Mouse (Mus musculus) spleen, adult 2 months (tissue): ENCODE results near the gene Echdc2. TPM values are rescaled to one million over a fixed set of nuclear protein-coding genes. Genes with fewer than 3 reads are reported as not detected.

Experiments used
- DNase-seq, 2 experiments: peaks; one replicate each; pipeline versions ENCODE4 v3.0.0 to v3.0.0-alpha.2; 2012 to 2021; ENCODE audit warnings: low spot score in 2 of 2, low read depth in 1 of 2
- H3K27ac ChIP-seq: fragments of 200-500 bp; 2 replicates; pipeline ENCODE4 v1.5.1; 2012; ENCODE audit warnings: low read length, inconsistent platforms; ENCODE audit not compliant: insufficient read depth
- H3K27me3 ChIP-seq: fragments of 200-500 bp; 2 replicates; pipeline ENCODE4 v1.6.1; 2012; ENCODE audit warnings: mild to moderate bottlenecking, moderate library complexity, low read length, inconsistent platforms; ENCODE audit not compliant: control insufficient read depth, insufficient read depth
- H3K36me3 ChIP-seq: fragments of 200-500 bp; 2 replicates; pipeline ENCODE4 v1.6.1; 2012; ENCODE audit warnings: mild to moderate bottlenecking, low read length, inconsistent platforms; ENCODE audit not compliant: control insufficient read depth, insufficient read depth
- H3K4me1 ChIP-seq: fragments of 200-500 bp; 2 replicates; pipeline ENCODE4 v1.6.1; 2011; ENCODE audit warnings: inconsistent platforms; ENCODE audit not compliant: control insufficient read depth, insufficient read depth, insufficient read length
- H3K4me3 ChIP-seq: fragments of 200-500 bp; 2 replicates; pipeline ENCODE4 v1.5.1; 2011; ENCODE audit warnings: mild to moderate bottlenecking, inconsistent platforms; ENCODE audit not compliant: insufficient read depth, insufficient read length; ENCODE audit errors: extremely low read depth
- CTCF ChIP-seq: fragments of 200-500 bp; IDR thresholded peaks from 2 replicates; pipeline ENCODE4 v1.5.1; 2011; ENCODE audit warnings: mild to moderate bottlenecking, inconsistent platforms; ENCODE audit not compliant: insufficient read depth, insufficient read length, insufficient replicate concordance; ENCODE audit errors: extremely low read depth
- POLR2A ChIP-seq: fragments of 200-500 bp; IDR thresholded peaks from 2 replicates; pipeline ENCODE4 v1.6.1; 2011; ENCODE audit warnings: low read depth, low read length, inconsistent platforms
- WGBS: fragments of 180-500 bp; shearing (Covaris S2); methylation state at CpG from one replicate; pipeline ENCODE4 v1.1.7; 2018; 5-methylcytosine and 5-hydroxymethylcytosine counted together
- polyA plus RNA-seq: library from polyadenylated mRNA; depleted of rRNA; stranded (reverse); fragments of >200 nt; gene quantifications from 2 replicates; pipeline ENCODE4 v1.2.3, GENCODE M21; 2012

The Echdc2 gene
- polyA plus RNA-seq, 1 experiment, result 3.4 TPM

DNA sequence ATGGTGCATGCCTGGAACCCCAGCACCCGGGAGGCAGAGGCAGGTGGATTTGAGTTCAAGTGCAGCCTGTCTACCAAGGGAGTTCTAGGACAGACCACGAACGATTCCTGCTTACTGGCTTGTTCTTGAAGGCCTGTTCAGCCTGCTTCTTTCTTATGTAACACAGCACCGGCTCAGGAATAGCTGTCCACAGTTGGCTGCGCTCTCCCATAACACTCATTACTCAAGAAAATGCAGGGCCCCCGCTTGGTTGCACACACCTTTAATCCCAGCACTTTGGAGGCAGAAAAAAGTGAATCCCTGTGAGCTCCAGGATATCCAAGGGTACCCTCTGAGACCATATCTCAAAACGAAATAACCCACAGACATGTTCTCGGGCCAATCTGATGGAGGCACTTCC lies 3.3 kb upstream of the Echdc2 start:
- WGBS, result 92% methylated on average over 8 of the region's 8 CpGs
- no peak overlapping the region for H3K27ac ChIP-seq
- no peak overlapping the region for H3K4me3 ChIP-seq
- no peak for DNase-seq
- TF ChIP-seq CTCF (no peak), POLR2A (no peak)
- peaks cover 7% of the 10 kb centered on the region for H3K27me3 ChIP-seq
- H3K4me1 ChIP-seq, result peaks cover 2% of the 10 kb centered on the region
- no peaks in the 10 kb centered on the region for H3K36me3 ChIP-seq

- Histone ChIP-seq H3K4me3 (no peak overlapping the region), H3K27ac (no peak overlapping the region), H3K27me3 (peaks cover 7% of the 10 kb centered on the region), H3K36me3 (no peaks in the 10 kb centered on the region), H3K4me1 (peaks cover 2% of the 10 kb centered on the region)
- TF ChIP-seq CTCF, result no peak
- 85% methylated on average over 3 of the region's 3 CpGs for WGBS
- no peak for DNase-seq
Observed at GRCm38 (mm10) chr4:108163291-108163690, 1.9 kb upstream of the Echdc2 start.

GRCm38 (mm10) chr4:108166874-108167273 lies 1.6 kb downstream of the Echdc2 start:
- DNase-seq, result no peak
- 60% methylated on average over 4 of the region's 4 CpGs for WGBS
- H3K36me3 ChIP-seq, result no peaks in the 10 kb centered on the region
- H3K4me3 ChIP-seq, result no peak overlapping the region
- H3K27me3 ChIP-seq, result peaks cover 7% of the 10 kb centered on the region
- no peak for TF ChIP-seq POLR2A
- TF ChIP-seq CTCF, result no peak
- H3K4me1 ChIP-seq, result peaks cover 2% of the 10 kb centered on the region
- H3K27ac ChIP-seq, result no peak overlapping the region

- Histone ChIP-seq H3K4me1 (peaks cover 2% of the 10 kb centered on the region), H3K27ac (no peak overlapping the region), H3K4me3 (no peak overlapping the region), H3K27me3 (peaks cover 6% of the 10 kb centered on the region), H3K36me3 (no peaks in the 10 kb centered on the region)
- no peak for TF ChIP-seq POLR2A
- TF ChIP-seq CTCF, result no peak
- WGBS, result 79% methylated on average over 6 of the region's 6 CpGs
- no peak for DNase-seq
Observed at GRCm38 (mm10) chr4:108168056-108168455, 2.8 kb downstream of the Echdc2 start.

- no peak overlapping the region for H3K4me3 ChIP-seq
- no peaks in the 10 kb centered on the region for H3K4me1 ChIP-seq
- H3K36me3 ChIP-seq, result no peaks in the 10 kb centered on the region
- no peak overlapping the region for H3K27ac ChIP-seq
- DNase-seq, result no peak
- H3K27me3 ChIP-seq, result no peaks in the 10 kb centered on the region
- 71% methylated on average over 1 of the region's 1 CpGs for WGBS
- TF ChIP-seq CTCF, result no peak
- TF ChIP-seq POLR2A, result no peak
Observed at GRCm38 (mm10) chr4:108182278-108182677, 17.0 kb downstream of the Echdc2 start.

DNA sequence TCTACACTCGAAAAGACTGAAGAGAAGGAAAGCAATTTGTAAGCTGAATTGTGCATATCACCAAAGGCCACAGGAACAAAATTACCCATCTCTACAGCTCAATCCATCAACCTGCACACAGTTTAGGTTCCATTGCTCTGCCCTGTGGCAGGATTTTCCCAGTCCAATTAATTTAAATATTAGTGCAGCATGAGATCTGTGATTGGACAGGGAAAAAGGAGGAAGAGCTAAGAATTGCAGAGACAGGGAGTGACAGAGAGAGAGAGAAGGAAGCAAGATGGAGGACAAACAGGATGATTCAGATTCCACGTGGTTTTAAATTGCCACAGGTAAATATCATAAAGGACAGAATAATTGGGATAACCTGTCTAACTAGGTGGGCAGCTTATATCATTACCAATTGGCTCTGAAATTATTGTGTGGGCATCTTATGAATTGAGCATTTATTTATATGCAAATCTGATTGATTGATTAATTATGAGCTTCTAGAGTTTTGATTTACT lies 27.6 kb downstream of the Echdc2 start:
- TF ChIP-seq CTCF, result no peak
- no peak for TF ChIP-seq POLR2A
- H3K27me3 ChIP-seq, result no peaks in the 10 kb centered on the region
- no peak for DNase-seq
- no peak overlapping the region for H3K27ac ChIP-seq
- no peak overlapping the region for H3K4me3 ChIP-seq
- H3K4me1 ChIP-seq, result no peaks in the 10 kb centered on the region
- 78% methylated on average over 2 of the region's 2 CpGs for WGBS
- H3K36me3 ChIP-seq, result no peaks in the 10 kb centered on the region

- TF ChIP-seq CTCF (no peak), POLR2A (no peak)
- H3K4me3 ChIP-seq, result no peak overlapping the region
- no peaks in the 10 kb centered on the region for H3K36me3 ChIP-seq
- no peaks in the 10 kb centered on the region for H3K4me1 ChIP-seq
- WGBS, result 90% methylated on average over 6 of the region's 6 CpGs
- DNase-seq, result no peak
- no peak overlapping the region for H3K27ac ChIP-seq
- no peaks in the 10 kb centered on the region for H3K27me3 ChIP-seq
Observed at GRCm38 (mm10) chr4:108196277-108196855, 31.1 kb downstream of the Echdc2 start.
